Mouse (Mus musculus) forebrain, embryonic 12.5 days (tissue): Measurements from ENCODE around the gene Slc9a3r2. TPM values are rescaled to one million over a fixed set of nuclear protein-coding genes. Genes with fewer than 3 reads are reported as not detected.

Source experiments
- ATAC-seq: fragments of 200-750 bp; cut with Nextera tagmentation; 2 replicates; pipeline ENCODE4 v1.8.0; 2017; ENCODE audit warnings: moderate TSS enrichment; ENCODE audit not compliant: low FRiP score
- H3K27ac ChIP-seq: fragments of 300-500 bp; sonication (generic); 2 replicates; pipeline ENCODE4 v1.5.1; 2016; ENCODE audit warnings: mild to moderate bottlenecking
- H3K27me3 ChIP-seq: fragments of 300-500 bp; sonication (generic); 2 replicates; pipeline ENCODE4 v1.6.1; 2016; ENCODE audit warnings: mild to moderate bottlenecking
- H3K36me3 ChIP-seq: fragments of 300-500 bp; sonication (generic); replicated peaks from 2 replicates; pipeline ENCODE4 v1.6.1; 2016; ENCODE audit warnings: mild to moderate bottlenecking
- H3K4me1 ChIP-seq: fragments of 300-500 bp; sonication (generic); 2 replicates; pipeline ENCODE4 v1.6.1; 2016
- H3K4me2 ChIP-seq: fragments of 300-500 bp; sonication (generic); 2 replicates; pipeline ENCODE4 v1.6.1; 2016; ENCODE audit warnings: mild to moderate bottlenecking, moderate library complexity
- H3K4me3 ChIP-seq: fragments of 300-500 bp; sonication (generic); replicated peaks from 2 replicates; pipeline ENCODE4 v1.5.1; 2016; ENCODE audit warnings: mild to moderate bottlenecking
- H3K9ac ChIP-seq: fragments of 300-500 bp; sonication (generic); 2 replicates; pipeline ENCODE4 v1.6.1; 2016; ENCODE audit warnings: mild to moderate bottlenecking
- H3K9me3 ChIP-seq: fragments of 300-500 bp; sonication (generic); 2 replicates; pipeline ENCODE4 v1.6.1; 2016
- WGBS: fragments of 180-500 bp; shearing (Covaris S2); methylation state at CpG from one replicate; pipeline ENCODE4 v1.1.7; 2016; 5-methylcytosine and 5-hydroxymethylcytosine counted together
- polyA plus RNA-seq: library from polyadenylated mRNA; unstranded; fragments of >200 nt; fragmentation: Nextera tagmentation; extraction: Ambion mirVana; gene quantifications from 2 replicates; pipeline ENCODE4 v1.2.1, GENCODE M21; 2016

Gene Slc9a3r2
- polyA plus RNA-seq, 1 experiment from 2014 or later, result 21.9 TPM

- no peak overlapping the region for H3K9ac ChIP-seq
- 0 out of 2 replicates have a peak, but pooled peaks cover 7% of the 10 kb centered on the region for H3K36me3 ChIP-seq
- no peaks in the 10 kb centered on the region for H3K9me3 ChIP-seq
- WGBS, result 77% methylated on average over 6 of the region's 6 CpGs
- H3K4me1 ChIP-seq, result no peaks in the 10 kb centered on the region
- no peak overlapping the region for H3K27ac ChIP-seq
- no peak overlapping the region; the same call in 1 of the 2 replicates for H3K4me2 ChIP-seq
- H3K4me3 ChIP-seq, result no peak overlapping the region
- no peak for ATAC-seq
- no peaks in the 10 kb centered on the region for H3K27me3 ChIP-seq
Observed at GRCm38 (mm10) chr17:24642791-24643343, 7.3 kb downstream of the Slc9a3r2 start.

GRCm38 (mm10) chr17:24641944-24642343, 8.2 kb downstream of the Slc9a3r2 start:
- H3K9ac ChIP-seq, result no peak overlapping the region
- H3K4me3 ChIP-seq, result no peak overlapping the region
- H3K4me2 ChIP-seq, result no peak overlapping the region
- ATAC-seq, result no peak
- H3K36me3 ChIP-seq, result 0 out of 2 replicates have a peak, but pooled peaks cover 7% of the 10 kb centered on the region
- no peak overlapping the region for H3K27ac ChIP-seq
- no peaks in the 10 kb centered on the region for H3K27me3 ChIP-seq
- 92% methylated on average over 14 of the region's 14 CpGs for WGBS
- no peaks in the 10 kb centered on the region for H3K9me3 ChIP-seq
- H3K4me1 ChIP-seq, result no peaks in the 10 kb centered on the region

GRCm38 (mm10) chr17:24640581-24640980, 9.5 kb downstream of the Slc9a3r2 start:
- no peak overlapping the region for H3K27ac ChIP-seq
- no peak overlapping the region for H3K4me2 ChIP-seq
- 0 out of 2 replicates have a peak, but pooled peaks cover 7% of the 10 kb centered on the region for H3K36me3 ChIP-seq
- H3K4me1 ChIP-seq, result no peaks in the 10 kb centered on the region
- no peak overlapping the region for H3K9ac ChIP-seq
- 93% methylated on average over 15 of the region's 15 CpGs for WGBS
- H3K27me3 ChIP-seq, result no peaks in the 10 kb centered on the region
- H3K4me3 ChIP-seq, result no peak overlapping the region
- H3K9me3 ChIP-seq, result no peaks in the 10 kb centered on the region
- ATAC-seq, result no peak

- H3K4me1 ChIP-seq, result no peaks in the 10 kb centered on the region
- H3K4me2 ChIP-seq, result no peak overlapping the region
- ATAC-seq, result no peak
- H3K9me3 ChIP-seq, result no peaks in the 10 kb centered on the region
- H3K36me3 ChIP-seq, result 0 out of 2 replicates have a peak, but pooled peaks cover 7% of the 10 kb centered on the region
- WGBS, result 91% methylated on average over 7 of the region's 7 CpGs
- no peak overlapping the region for H3K9ac ChIP-seq
- H3K27ac ChIP-seq, result 0 out of 2 replicates have a peak overlapping the region, but pooled peaks have one; percentile 19
- no peak overlapping the region for H3K4me3 ChIP-seq
- no peaks in the 10 kb centered on the region for H3K27me3 ChIP-seq
Observed at GRCm38 (mm10) chr17:24640119-24640518, 10.0 kb downstream of the Slc9a3r2 start.

- peak overlapping the region; percentile 19; the same call in 1 of the 2 replicates for H3K27ac ChIP-seq
- no peak overlapping the region for H3K9ac ChIP-seq
- no peaks in the 10 kb centered on the region for H3K9me3 ChIP-seq
- no peaks in the 10 kb centered on the region for H3K4me1 ChIP-seq
- H3K4me2 ChIP-seq, result no peak overlapping the region
- WGBS, result 78% methylated on average over 5 of the region's 5 CpGs
- no peak overlapping the region for H3K4me3 ChIP-seq
- no peak for ATAC-seq
- H3K27me3 ChIP-seq, result no peaks in the 10 kb centered on the region
- H3K36me3 ChIP-seq, result 0 out of 2 replicates have a peak, but pooled peaks cover 7% of the 10 kb centered on the region
Observed at GRCm38 (mm10) chr17:24639571-24639988, 10.5 kb downstream of the Slc9a3r2 start.

GRCm38 (mm10) chr17:24638840-24639239, 11.3 kb downstream of the Slc9a3r2 start:
- Histone ChIP-seq H3K4me1 (no peaks in the 10 kb centered on the region), H3K9me3 (no peaks in the 10 kb centered on the region), H3K4me3 (no peak overlapping the region), H3K36me3 (0 out of 2 replicates have a peak, but pooled peaks cover 7% of the 10 kb centered on the region), H3K9ac (no peak overlapping the region), H3K4me2 (no peak overlapping the region), H3K27ac (peak overlapping the region; percentile 9; the same call in 1 of the 2 replicates), H3K27me3 (no peaks in the 10 kb centered on the region)
- WGBS, result 81% methylated on average over 9 of the region's 9 CpGs
- no peak for ATAC-seq

- no peak overlapping the region for H3K4me3 ChIP-seq
- no peaks in the 10 kb centered on the region for H3K27me3 ChIP-seq
- H3K36me3 ChIP-seq, result 0 out of 2 replicates have a peak, but pooled peaks cover 7% of the 10 kb centered on the region
- no peak overlapping the region; the same call in 1 of the 2 replicates for H3K9ac ChIP-seq
- peaks cover 4% of the 10 kb centered on the region for H3K4me1 ChIP-seq
- H3K9me3 ChIP-seq, result no peaks in the 10 kb centered on the region
- WGBS, result 97% methylated on average over 4 of the region's 4 CpGs
- no peak overlapping the region for H3K27ac ChIP-seq
- ATAC-seq, result no peak
- H3K4me2 ChIP-seq, result no peak overlapping the region
Observed at GRCm38 (mm10) chr17:24638214-24638613, 11.9 kb downstream of the Slc9a3r2 start.

GRCm38 (mm10) chr17:24636781-24637481, 13.2 kb downstream of the Slc9a3r2 start:
- no peak overlapping the region for H3K9ac ChIP-seq
- H3K4me3 ChIP-seq, result no peak overlapping the region
- H3K27ac ChIP-seq, result no peak overlapping the region
- H3K4me1 ChIP-seq, result peaks cover 10% of the 10 kb centered on the region
- H3K9me3 ChIP-seq, result no peaks in the 10 kb centered on the region
- ATAC-seq, result no peak
- no peaks in the 10 kb centered on the region for H3K27me3 ChIP-seq
- WGBS, result 63% methylated on average over 5 of the region's 5 CpGs
- no peak overlapping the region for H3K4me2 ChIP-seq
- H3K36me3 ChIP-seq, result 0 out of 2 replicates have a peak, but pooled peaks cover 7% of the 10 kb centered on the region

- no peak overlapping the region for H3K4me3 ChIP-seq
- no peaks in the 10 kb centered on the region for H3K27me3 ChIP-seq
- H3K27ac ChIP-seq, result no peak overlapping the region
- WGBS, result 98% methylated on average over 5 of the region's 5 CpGs
- ATAC-seq, result no peak
- peaks cover 8% of the 10 kb centered on the region; the same call in 1 of the 2 replicates for H3K36me3 ChIP-seq
- no peaks in the 10 kb centered on the region for H3K9me3 ChIP-seq
- H3K4me2 ChIP-seq, result no peak overlapping the region
- H3K9ac ChIP-seq, result no peak overlapping the region
- H3K4me1 ChIP-seq, result peaks cover 19% of the 10 kb centered on the region
Observed at GRCm38 (mm10) chr17:24635694-24636093, 14.4 kb downstream of the Slc9a3r2 start.

- no peak overlapping the region for H3K27ac ChIP-seq
- 93% methylated on average over 4 of the region's 4 CpGs for WGBS
- no peak for ATAC-seq
- no peaks in the 10 kb centered on the region for H3K9me3 ChIP-seq
- H3K27me3 ChIP-seq, result no peaks in the 10 kb centered on the region
- H3K4me2 ChIP-seq, result no peak overlapping the region
- peaks cover 14% of the 10 kb centered on the region for H3K36me3 ChIP-seq
- H3K4me3 ChIP-seq, result no peak overlapping the region
- no peak overlapping the region for H3K9ac ChIP-seq
- peaks cover 19% of the 10 kb centered on the region for H3K4me1 ChIP-seq
Observed at GRCm38 (mm10) chr17:24635024-24635423, 15.1 kb downstream of the Slc9a3r2 start.

GRCm38 (mm10) chr17:24633831-24634230, 16.3 kb downstream of the Slc9a3r2 start:
- H3K4me3 ChIP-seq, result no peak overlapping the region
- 95% methylated on average over 11 of the region's 11 CpGs for WGBS
- ATAC-seq, result no peak

GRCm38 (mm10) chr17:24632813-24633449, 17.2 kb downstream of the Slc9a3r2 start:
- H3K27me3 ChIP-seq, result no peaks in the 10 kb centered on the region
- peak overlapping the region; percentile 69 for H3K27ac ChIP-seq
- no peaks in the 10 kb centered on the region for H3K9me3 ChIP-seq
- H3K4me3 ChIP-seq, result peak overlapping the region; percentile 76
- 11% methylated on average over 22 of the region's 22 CpGs for WGBS
- peaks cover 22% of the 10 kb centered on the region for H3K36me3 ChIP-seq
- peak overlapping the region; percentile 91 for H3K4me2 ChIP-seq
- peak; percentile 52 for ATAC-seq
- peak overlapping the region; percentile 71 for H3K9ac ChIP-seq
- peaks cover 19% of the 10 kb centered on the region for H3K4me1 ChIP-seq

More at GRCm38 (mm10) chr17:24633831-24634230, 16.3 kb downstream of the Slc9a3r2 start:
- Histone ChIP-seq H3K4me1 (peaks cover 19% of the 10 kb centered on the region), H3K27ac (no peak overlapping the region), H3K9me3 (no peaks in the 10 kb centered on the region), H3K9ac (no peak overlapping the region), H3K36me3 (peaks cover 25% of the 10 kb centered on the region), H3K4me2 (no peak overlapping the region), H3K27me3 (no peaks in the 10 kb centered on the region)
